Mouse (Mus musculus): ENCODE measurements around the gene Fadd. TPM values are rescaled to one million over a fixed set of nuclear protein-coding genes. Genes with fewer than 3 reads are reported as not detected.
A peak's percentile ranks its signal among the peaks of the same experiment; 100 is the strongest.

Gene Fadd
- total RNA-seq, 2 experiments from 2014 or later = 3.1 to 3.9 TPM

- intact Hi-C loops (cut with DNase I; ENCODE audit: low total_unique reads) = no loop called here
- no peak for DNase-seq
These were observed 40.9 kb downstream of the Fadd start for GRCm38 (mm10) chr7:144541351-144541750.

DNA sequence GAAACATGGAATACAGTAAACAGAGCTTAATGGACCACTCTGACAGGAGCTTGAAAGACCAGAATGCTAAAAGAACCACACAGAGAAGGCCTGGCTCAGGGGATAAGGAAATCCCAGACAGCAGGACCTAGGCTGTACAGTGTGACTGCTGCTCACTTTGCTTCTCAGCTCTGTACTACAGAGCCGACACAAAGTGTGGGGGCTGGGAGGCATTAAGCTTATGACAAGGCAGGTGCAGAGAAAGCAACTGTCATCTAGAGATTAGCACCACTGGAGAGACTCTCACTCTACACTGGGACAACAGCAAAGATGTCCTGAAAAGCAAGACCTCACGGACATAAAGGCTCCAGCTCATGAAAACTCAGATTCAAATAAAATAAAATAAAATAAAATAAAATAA is 43.1 kb downstream of the Fadd start:
- no peak for DNase-seq
- intact Hi-C loops (cut with DNase I; ENCODE audit: low total_unique reads) = no loop called here

DNA sequence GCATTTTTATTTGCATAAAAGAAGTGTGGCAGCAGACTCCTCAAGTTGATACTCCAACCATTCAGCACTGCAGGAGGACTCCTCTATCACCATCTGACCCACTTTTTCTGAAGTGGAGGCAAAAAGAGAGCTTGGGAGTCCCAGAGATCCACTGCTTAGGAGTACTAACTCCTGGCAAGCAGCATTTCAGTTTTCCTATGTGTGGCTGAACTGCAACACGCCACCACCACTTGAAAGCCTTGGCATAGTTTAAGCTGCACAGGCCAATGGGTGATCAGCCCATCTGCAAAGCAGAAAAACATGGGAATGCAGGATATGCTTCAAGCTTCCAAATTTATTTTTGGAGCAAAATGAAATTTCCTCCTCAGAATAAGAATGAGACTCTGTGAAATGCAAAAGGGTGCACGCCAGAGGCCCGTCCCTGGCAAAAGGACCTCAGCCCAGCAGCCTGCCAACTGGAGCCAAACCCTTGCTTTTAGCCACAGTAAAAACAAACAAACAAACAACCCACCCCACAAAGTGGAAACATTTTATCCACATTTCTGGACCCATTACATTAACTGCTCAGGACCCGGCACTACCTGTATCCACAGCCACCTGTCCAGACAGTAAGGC is 44.1 kb downstream of the Fadd start:
- no peak for DNase-seq
- intact Hi-C loops (cut with DNase I; ENCODE audit: low total_unique reads) = no loop called here

DNA sequence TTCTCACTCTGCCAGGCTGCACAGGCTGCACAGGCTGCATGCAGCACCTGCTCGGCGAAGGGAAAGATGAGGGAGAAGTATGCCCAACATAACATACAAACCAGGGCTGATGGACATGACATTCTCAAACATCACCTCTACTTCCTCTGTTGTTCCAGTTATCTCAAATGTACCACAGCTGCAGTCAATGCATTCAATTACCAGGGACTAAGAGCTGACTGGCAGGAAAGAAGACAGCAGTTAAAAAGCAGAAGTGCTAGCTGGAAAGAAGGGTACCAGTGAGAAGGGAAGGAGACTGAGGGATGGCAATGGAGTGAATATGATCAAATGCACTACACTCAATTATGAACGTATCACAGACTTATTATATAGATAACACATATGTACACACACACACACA is 45.9 kb downstream of the Fadd start:
- DNase-seq = no peak
- intact Hi-C loops (cut with DNase I; ENCODE audit: low total_unique reads) = no loop called here

- intact Hi-C loops (cut with DNase I; ENCODE audit: low total_unique reads) = no loop called here
- no peak for DNase-seq
These were observed 47.5 kb downstream of the Fadd start for GRCm38 (mm10) chr7:144534773-144535172.

DNA sequence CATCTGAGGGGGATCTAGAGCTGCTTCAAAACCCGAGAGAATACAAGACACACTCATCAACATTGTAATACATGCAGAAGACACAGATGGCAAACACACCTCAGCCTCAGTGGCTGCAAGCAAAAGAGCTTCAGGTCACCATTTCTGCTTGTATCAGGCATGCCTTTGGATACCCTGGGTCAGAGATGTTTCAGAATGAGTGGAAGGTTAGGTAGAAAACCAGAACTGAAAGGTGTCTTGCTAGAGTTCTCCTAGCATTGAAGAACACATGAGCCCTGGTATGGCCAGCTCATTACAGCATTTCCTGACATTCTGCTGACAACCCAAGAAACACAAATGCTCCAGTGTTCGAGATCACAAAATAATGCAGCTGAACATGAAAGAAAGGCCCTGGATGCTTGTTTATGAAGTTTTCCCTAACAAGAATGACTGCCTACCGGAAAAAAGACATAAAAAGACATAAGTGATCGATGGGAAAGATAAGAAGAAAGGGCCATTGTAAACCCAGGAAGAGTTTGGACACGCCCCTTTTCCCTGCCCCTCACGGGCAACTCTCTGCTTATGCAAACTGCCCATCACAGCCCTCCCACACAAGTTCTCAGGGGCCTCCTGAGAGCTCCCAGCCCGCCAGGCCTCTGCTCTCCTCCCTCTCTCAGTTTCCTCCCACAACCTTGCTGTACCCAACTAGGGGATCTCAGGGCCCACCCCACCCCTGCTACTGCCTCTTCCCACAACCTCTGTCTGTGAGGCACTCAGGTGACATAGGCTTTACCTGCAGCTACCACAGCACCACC is 50.5 kb downstream of the Fadd start:
- DNase-seq = no peak
- intact Hi-C loops (cut with DNase I; ENCODE audit: low total_unique reads) = no loop called here

GRCm38 (mm10) chr7:144529851-144530250 is 52.4 kb downstream of the Fadd start:
- intact Hi-C loops (cut with DNase I; ENCODE audit: low total_unique reads) = no loop called here

DNA sequence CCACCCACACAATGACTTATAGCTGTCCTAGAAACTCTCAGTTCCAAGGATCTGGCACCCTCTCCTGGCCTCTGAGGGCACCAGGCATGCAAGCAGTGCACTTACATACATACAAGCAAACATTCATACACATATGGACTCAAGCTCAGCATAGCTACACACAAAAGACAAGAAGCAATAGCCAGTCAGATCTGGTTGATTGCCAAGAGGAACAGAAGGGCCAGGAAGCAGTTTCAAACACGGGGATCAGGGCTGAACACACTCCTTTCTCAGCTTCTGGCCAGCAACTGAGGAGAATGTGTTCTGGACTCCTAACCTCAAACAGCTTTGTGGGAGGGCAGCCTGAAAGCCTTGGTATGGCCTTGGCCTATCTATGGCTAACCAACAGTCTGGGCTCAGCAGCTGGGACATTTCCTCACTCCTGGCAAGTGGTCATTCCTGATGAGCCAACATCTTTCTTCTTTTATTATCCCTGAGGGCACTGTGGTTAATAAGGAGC is 54.5 kb downstream of the Fadd start:
- intact Hi-C loops (cut with DNase I; ENCODE audit: low total_unique reads) = no loop called here
- DNase-seq = peak; percentile 25

More at GRCm38 (mm10) chr7:144529851-144530250, 52.4 kb downstream of the Fadd start:
- no peak for DNase-seq

Other genes starting within 250 kb of the Fadd start
- 10 to 100 TPM; 32.6 to 35.8 TPM for gene Cttn, start 111.5 kb downstream of the Fadd start, total RNA-seq (2021)
- 10 to 100 TPM; 25.6 to 29.6 TPM for gene Ppfia1, start 28.7 kb downstream of the Fadd start, total RNA-seq (2021)
- 10 to 100 TPM in 1 of 2 experiments, 1 to 10 TPM in 1; 8.5 to 10.1 TPM for gene Ano1, start 169.5 kb upstream of the Fadd start, total RNA-seq (2021)